Mouse (Mus musculus): ENCODE measurements around the gene Kcnj12.

GRCm38 (mm10) chr11:61029116-61029740 is 6.9 kb downstream of the Kcnj12 start:
- TF ChIP-seq TAL1 (IDR thresholded peaks at IDR 0.05; ENCODE audit: low read length), result no peak
- TF ChIP-seq GATA1 (IDR thresholded peaks at IDR 0.05; ENCODE audit: low read length), result no peak
